Mouse (Mus musculus) CD4-positive helper T cell, adult 2 months (primary cell): ENCODE results near the gene Cox5b.

ENCODE experiments used
- DNase-seq: peaks from one replicate; pipeline ENCODE4 v3.0.0-alpha.2; 2012; ENCODE audit warnings: low read depth, missing footprints, low spot score

Cox5b gene

GRCm38 (mm10) chr1:36683810-36684467, 7.3 kb upstream of the Cox5b start:
- peak; percentile 73 for DNase-seq

GRCm38 (mm10) chr1:36690671-36691235, 496 bp upstream of the Cox5b start:
- no peak for DNase-seq

GRCm38 (mm10) chr1:36694871-36695270, 3.6 kb downstream of the Cox5b start:
- DNase-seq, result no peak

- DNase-seq, result no peak
Observed at GRCm38 (mm10) chr1:36696411-36696810, 5.2 kb downstream of the Cox5b start.

GRCm38 (mm10) chr1:36697030-36697429, 5.8 kb downstream of the Cox5b start:
- no peak for DNase-seq

GRCm38 (mm10) chr1:36707166-36707565, 15.9 kb downstream of the Cox5b start:
- no peak for DNase-seq

- no peak for DNase-seq
Observed at GRCm38 (mm10) chr1:36707797-36708196, 16.5 kb downstream of the Cox5b start.

GRCm38 (mm10) chr1:36708626-36709025, 17.4 kb downstream of the Cox5b start:
- no peak for DNase-seq

- peak; percentile 77 for DNase-seq
Observed at GRCm38 (mm10) chr1:36709055-36709853, 18.0 kb downstream of the Cox5b start.

- DNase-seq, result peak; percentile 98
Observed at GRCm38 (mm10) chr1:36709854-36710280, 18.6 kb downstream of the Cox5b start, which contains the start of gene 4933424G06Rik. Gene 4933424G06Rik, plus strand, starts transcription at chr1:36710149.

- no peak for DNase-seq
Observed at GRCm38 (mm10) chr1:36711104-36711503, 19.9 kb downstream of the Cox5b start.

- DNase-seq, result no peak
Observed at GRCm38 (mm10) chr1:36714311-36714710, 23.1 kb downstream of the Cox5b start, which contains the start of gene Actr1b. Gene Actr1b, minus strand, starts transcription at chr1:36714422.

- no peak for DNase-seq
Observed at GRCm38 (mm10) chr1:36718786-36719185, 27.5 kb downstream of the Cox5b start.

GRCm38 (mm10) chr1:36723146-36724056, 32.2 kb downstream of the Cox5b start:
- peak; percentile 81 for DNase-seq

- no peak for DNase-seq
Observed at GRCm38 (mm10) chr1:36724057-36724431, 32.8 kb downstream of the Cox5b start.

GRCm38 (mm10) chr1:36737300-36737699, 46.1 kb downstream of the Cox5b start:
- DNase-seq, result peak; percentile 85

- no peak for DNase-seq
Observed at GRCm38 (mm10) chr1:36739231-36739630, 48.0 kb downstream of the Cox5b start.

- no peak for DNase-seq
Observed at GRCm38 (mm10) chr1:36743046-36743445, 51.8 kb downstream of the Cox5b start.
